Mouse (Mus musculus) spleen, adult 2 months (tissue): ENCODE data around the gene Gdf1. TPM values are rescaled to one million over a fixed set of nuclear protein-coding genes. Genes with fewer than 3 reads are reported as not detected.

Source experiments
- DNase-seq, 2 experiments: peaks; one replicate each; pipeline versions ENCODE4 v3.0.0 to v3.0.0-alpha.2; 2012 to 2021; ENCODE audit warnings: low spot score in 2 of 2, low read depth in 1 of 2
- H3K27ac ChIP-seq: fragments of 200-500 bp; 2 replicates; pipeline ENCODE4 v1.5.1; 2012; ENCODE audit warnings: low read length, inconsistent platforms; ENCODE audit not compliant: insufficient read depth
- H3K27me3 ChIP-seq: fragments of 200-500 bp; 2 replicates; pipeline ENCODE4 v1.6.1; 2012; ENCODE audit warnings: mild to moderate bottlenecking, moderate library complexity, low read length, inconsistent platforms; ENCODE audit not compliant: control insufficient read depth, insufficient read depth
- H3K36me3 ChIP-seq: fragments of 200-500 bp; 2 replicates; pipeline ENCODE4 v1.6.1; 2012; ENCODE audit warnings: mild to moderate bottlenecking, low read length, inconsistent platforms; ENCODE audit not compliant: control insufficient read depth, insufficient read depth
- H3K4me1 ChIP-seq: fragments of 200-500 bp; 2 replicates; pipeline ENCODE4 v1.6.1; 2011; ENCODE audit warnings: inconsistent platforms; ENCODE audit not compliant: control insufficient read depth, insufficient read depth, insufficient read length
- H3K4me3 ChIP-seq: fragments of 200-500 bp; 2 replicates; pipeline ENCODE4 v1.5.1; 2011; ENCODE audit warnings: mild to moderate bottlenecking, inconsistent platforms; ENCODE audit not compliant: insufficient read depth, insufficient read length; ENCODE audit errors: extremely low read depth
- CTCF ChIP-seq: fragments of 200-500 bp; IDR thresholded peaks from 2 replicates; pipeline ENCODE4 v1.5.1; 2011; ENCODE audit warnings: mild to moderate bottlenecking, inconsistent platforms; ENCODE audit not compliant: insufficient read depth, insufficient read length, insufficient replicate concordance; ENCODE audit errors: extremely low read depth
- POLR2A ChIP-seq: fragments of 200-500 bp; IDR thresholded peaks from 2 replicates; pipeline ENCODE4 v1.6.1; 2011; ENCODE audit warnings: low read depth, low read length, inconsistent platforms
- WGBS: fragments of 180-500 bp; shearing (Covaris S2); methylation state at CpG from one replicate; pipeline ENCODE4 v1.1.7; 2018; 5-methylcytosine and 5-hydroxymethylcytosine counted together
- polyA plus RNA-seq: library from polyadenylated mRNA; depleted of rRNA; stranded (reverse); fragments of >200 nt; gene quantifications from 2 replicates; pipeline ENCODE4 v1.2.3, GENCODE M21; 2012

Gene Gdf1
- polyA plus RNA-seq, 1 experiment = 0.40 TPM

DNA sequence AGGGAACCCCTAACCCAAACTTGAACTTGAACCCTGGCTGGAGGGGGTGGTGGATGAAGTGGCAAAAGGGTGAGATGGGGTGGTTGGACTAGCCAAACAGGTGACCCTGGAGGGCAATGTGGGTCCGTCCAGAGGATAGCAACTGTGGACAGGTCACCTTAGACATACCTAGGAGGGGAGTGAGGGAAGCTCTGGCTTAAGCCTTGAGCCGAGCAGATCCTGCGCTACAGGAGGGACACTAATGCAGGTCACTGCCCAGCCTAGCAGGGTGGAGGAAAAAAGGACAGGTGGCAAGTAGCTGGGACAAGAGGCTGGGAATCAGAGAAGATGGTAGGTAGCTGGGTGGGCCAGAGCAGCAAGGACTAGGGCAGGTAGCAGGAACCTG, 22.4 kb downstream of the Gdf1 start:
- TF ChIP-seq CTCF = no peak
- TF ChIP-seq POLR2A = no peak
- 26% methylated on average over 3 of the region's 3 CpGs for WGBS
- Histone ChIP-seq H3K36me3 (no peaks in the 10 kb centered on the region), H3K4me3 (peak overlapping the region; percentile 90), H3K27ac (no peak overlapping the region), H3K27me3 (no peaks in the 10 kb centered on the region), H3K4me1 (peaks cover 30% of the 10 kb centered on the region; the same call in 1 of the 2 replicates)
- no peak for DNase-seq

DNA sequence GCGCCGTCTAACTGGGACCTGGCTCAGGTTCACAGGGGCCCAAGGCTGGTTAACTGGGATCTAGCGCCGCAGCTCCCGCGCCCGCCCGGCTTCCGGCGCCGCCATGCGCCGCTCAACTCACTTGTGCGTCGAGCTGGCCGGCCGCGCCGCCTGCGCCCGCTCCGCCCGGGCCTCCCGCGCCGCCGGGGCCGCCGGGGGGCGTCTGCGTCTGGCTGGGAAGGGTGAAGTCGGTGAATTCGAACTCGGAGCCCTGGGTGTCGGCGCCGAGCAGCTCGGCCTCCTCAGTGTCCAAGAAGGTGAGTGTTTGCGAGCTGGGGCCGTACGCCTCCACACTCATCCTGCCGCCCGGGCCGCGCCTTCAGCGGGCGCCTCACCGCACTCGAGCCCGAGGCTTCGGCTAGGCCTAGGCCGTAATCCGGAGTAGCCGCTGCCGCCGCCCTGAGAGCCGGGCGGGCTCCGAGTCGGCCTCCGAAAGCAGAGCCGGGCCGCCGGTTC, 23.1 kb downstream of the Gdf1 start:
- no peak for DNase-seq
- H3K4me1 ChIP-seq = peaks cover 30% of the 10 kb centered on the region; the same call in 1 of the 2 replicates
- no peak for TF ChIP-seq POLR2A
- no peaks in the 10 kb centered on the region for H3K27me3 ChIP-seq
- H3K4me3 ChIP-seq = peak overlapping the region; percentile 90
- peak overlapping the region; percentile 78 for H3K27ac ChIP-seq
- H3K36me3 ChIP-seq = no peaks in the 10 kb centered on the region
- WGBS = under 1% methylated on average over 59 of the region's 64 CpGs

GRCm38 (mm10) chr8:70353194-70353817, 23.7 kb downstream of the Gdf1 start, which contains the start of gene Upf1:
TSS of gene Upf1 (minus strand) at chr8:70353278.
- H3K27ac ChIP-seq = peak within 1 kb of the TSS; percentile 78
- peaks cover 30% of the 10 kb centered on the region; the same call in 1 of the 2 replicates for H3K4me1 ChIP-seq
- WGBS = under 1% methylated on average over 57 of the region's 69 CpGs
- DNase-seq = peak; percentile 96 to 99
- no peak for TF ChIP-seq CTCF
- peak; percentile 25 for TF ChIP-seq POLR2A
- H3K4me3 ChIP-seq = peak within 1 kb of the TSS; percentile 90
- no peaks in the 10 kb centered on the region for H3K27me3 ChIP-seq
- no peaks in the 10 kb centered on the region for H3K36me3 ChIP-seq

GRCm38 (mm10) chr8:70354004-70354403, 24.4 kb downstream of the Gdf1 start:
- peaks cover 26% of the 10 kb centered on the region; the same call in 1 of the 2 replicates for H3K4me1 ChIP-seq
- H3K4me3 ChIP-seq = peak overlapping the region; percentile 54; the same call in 1 of the 2 replicates

GRCm38 (mm10) chr8:70356111-70356510, 26.5 kb downstream of the Gdf1 start:
- Histone ChIP-seq H3K27ac (no peak overlapping the region), H3K27me3 (no peaks in the 10 kb centered on the region), H3K4me3 (no peak overlapping the region), H3K36me3 (no peaks in the 10 kb centered on the region), H3K4me1 (peaks cover 18% of the 10 kb centered on the region; the same call in 1 of the 2 replicates)
- WGBS = 79% methylated on average over 1 of the region's 1 CpGs
- no peak for TF ChIP-seq POLR2A
- no peak for TF ChIP-seq CTCF
- no peak for DNase-seq

More at GRCm38 (mm10) chr8:70354004-70354403, 24.4 kb downstream of the Gdf1 start:
- no peaks in the 10 kb centered on the region for H3K36me3 ChIP-seq
- H3K27ac ChIP-seq = no peak overlapping the region; the same call in 1 of the 2 replicates
- DNase-seq = no peak
- H3K27me3 ChIP-seq = no peaks in the 10 kb centered on the region
- TF ChIP-seq CTCF (no peak), POLR2A (no peak)
- 18% methylated on average over 4 of the region's 4 CpGs for WGBS

DNA sequence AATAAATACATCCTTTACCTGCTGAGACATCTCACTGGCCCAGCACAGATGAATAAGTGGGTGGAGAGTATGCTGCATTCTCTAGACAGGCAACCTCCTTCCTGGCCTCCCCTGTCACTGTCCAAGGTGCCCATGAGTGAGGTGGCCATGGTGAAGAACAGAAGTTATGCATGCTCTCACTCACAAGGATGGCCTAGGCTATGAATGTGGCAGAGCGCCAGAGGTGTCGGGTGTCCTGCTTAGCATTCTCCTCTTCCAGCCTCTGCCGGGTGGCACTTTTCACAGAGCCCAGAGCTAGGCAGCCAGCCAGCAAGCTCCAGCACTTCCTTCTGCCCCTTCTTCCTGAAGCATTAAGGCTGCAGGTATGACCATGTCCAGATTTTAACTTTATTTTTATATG, 29.8 kb downstream of the Gdf1 start:
- no peaks in the 10 kb centered on the region for H3K36me3 ChIP-seq
- H3K27ac ChIP-seq = no peak overlapping the region
- H3K27me3 ChIP-seq = no peaks in the 10 kb centered on the region
- H3K4me1 ChIP-seq = no peaks in the 10 kb centered on the region
- DNase-seq = no peak
- no peak overlapping the region for H3K4me3 ChIP-seq
- no peak for TF ChIP-seq POLR2A
- no peak for TF ChIP-seq CTCF
- 81% methylated on average over 3 of the region's 3 CpGs for WGBS

- TF ChIP-seq POLR2A (no peak), CTCF (no peak)
- no peak overlapping the region for H3K27ac ChIP-seq
- 60% methylated on average over 4 of the region's 4 CpGs for WGBS
- no peak for DNase-seq
- no peaks in the 10 kb centered on the region for H3K27me3 ChIP-seq
- no peaks in the 10 kb centered on the region for H3K4me1 ChIP-seq
- H3K36me3 ChIP-seq = no peaks in the 10 kb centered on the region
- no peak overlapping the region for H3K4me3 ChIP-seq
Measured at GRCm38 (mm10) chr8:70360769-70361168, 31.2 kb downstream of the Gdf1 start.
